Mouse (Mus musculus) midbrain, postnatal 0 days (tissue): ENCODE results near the gene Tspan32. TPM values are rescaled to one million over a fixed set of nuclear protein-coding genes. Genes with fewer than 3 reads are reported as not detected.

ENCODE experiments used
- ATAC-seq: fragments of 200-750 bp; cut with Nextera tagmentation; 2 replicates; pipeline ENCODE4 v1.8.0; 2017; ENCODE audit warnings: moderate number of reproducible peaks, mild to moderate bottlenecking, moderate TSS enrichment, moderate library complexity; ENCODE audit not compliant: low FRiP score
- DNase-seq: peaks from one replicate; pipeline ENCODE4 v3.0.0-alpha.2; 2015; ENCODE audit warnings: low spot score
- H3K27ac ChIP-seq: fragments of 300-500 bp; sonication (generic); 2 replicates; pipeline ENCODE4 v1.5.1; 2014; ENCODE audit warnings: low read depth, mild to moderate bottlenecking, low read length, mixed read lengths
- H3K27me3 ChIP-seq: fragments of 300-500 bp; sonication (generic); 2 replicates; pipeline ENCODE4 v1.6.1; 2014; ENCODE audit warnings: low read length, control low read depth, mixed read lengths; ENCODE audit not compliant: insufficient read depth
- H3K36me3 ChIP-seq: fragments of 300-500 bp; sonication (generic); 2 replicates; pipeline ENCODE4 v1.6.1; 2014; ENCODE audit warnings: low read length, control low read depth, mixed read lengths; ENCODE audit not compliant: insufficient read depth
- H3K4me1 ChIP-seq: fragments of 300-500 bp; sonication (generic); 2 replicates; pipeline ENCODE4 v1.6.1; 2014; ENCODE audit warnings: mild to moderate bottlenecking, control low read depth, antibody characterized with exemption, low read length, mixed read lengths; ENCODE audit not compliant: insufficient read depth
- H3K4me2 ChIP-seq: fragments of 300-500 bp; sonication (generic); 2 replicates; pipeline ENCODE4 v1.6.1; 2014; ENCODE audit warnings: low read depth, mild to moderate bottlenecking, low read length, mixed read lengths; ENCODE audit not compliant: poor library complexity, severe bottlenecking
- H3K4me3 ChIP-seq: fragments of 300-500 bp; sonication (generic); 2 replicates; pipeline ENCODE4 v1.5.1; 2014; ENCODE audit warnings: low read depth, mild to moderate bottlenecking, low read length, moderate library complexity
- H3K9ac ChIP-seq: fragments of 300-500 bp; sonication (generic); replicated peaks from 2 replicates; pipeline ENCODE4 v1.6.1; 2014; ENCODE audit warnings: mild to moderate bottlenecking, low read length, moderate library complexity, mixed read lengths; ENCODE audit not compliant: poor library complexity, severe bottlenecking
- H3K9me3 ChIP-seq: fragments of 300-500 bp; sonication (generic); 2 replicates; pipeline ENCODE4 v1.6.1; 2016; ENCODE audit warnings: low read length, control low read depth
- CTCF ChIP-seq: IDR thresholded peaks from 2 replicates; pipeline ENCODE4 v1.5.1; 2016; ENCODE audit warnings: antibody characterized with exemption, mild to moderate bottlenecking
- WGBS: fragments of 180-500 bp; shearing (Covaris S2); extraction: QIAGEN DNeasy Blood & Tissue Kit; methylation state at CpG from one replicate; pipeline ENCODE4 v1.1.7; 2014; 5-methylcytosine and 5-hydroxymethylcytosine counted together
- polyA plus RNA-seq: library from polyadenylated mRNA; unstranded; fragments of >200 nt; fragmentation: Nextera tagmentation; extraction: Ambion mirVana; gene quantifications from 2 replicates; pipeline ENCODE4 v1.2.1, GENCODE M21; 2015
- total RNA-seq: library from RNA; depleted of rRNA; stranded (reverse); fragments of >200 nt; gene quantifications from 2 replicates; pipeline ENCODE4 v1.2.3, GENCODE M21; 2014

The Tspan32 gene
- total and polyA plus RNA-seq, 2 experiments from 2014 or later: 0.37 to 0.38 TPM

DNA sequence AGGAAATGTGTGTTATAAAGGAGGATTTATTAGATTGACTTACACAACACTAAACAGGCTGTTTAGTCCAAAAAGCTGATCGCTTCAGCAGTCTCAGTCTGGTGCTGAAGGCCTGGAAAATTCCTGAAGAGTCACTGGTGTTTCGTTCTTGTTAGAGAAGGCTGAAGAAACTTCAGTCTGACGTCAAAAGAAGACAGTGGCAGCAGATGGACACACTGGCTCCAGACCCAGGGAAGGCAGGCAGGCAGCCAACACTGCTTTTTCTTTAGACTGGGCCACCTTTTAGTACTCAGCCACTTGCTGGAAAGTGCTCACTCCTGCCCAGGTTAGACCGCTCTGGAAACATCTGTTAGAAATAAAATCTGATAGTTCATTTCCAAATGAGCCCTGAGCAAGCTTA is 28.7 kb downstream of the Tspan32 start:
- H3K4me1 ChIP-seq: no peaks in the 10 kb centered on the region
- no peaks in the 10 kb centered on the region for H3K9me3 ChIP-seq
- ATAC-seq (no peak), DNase-seq (no peak)
- H3K27ac ChIP-seq: no peak overlapping the region
- H3K36me3 ChIP-seq: peaks cover 33% of the 10 kb centered on the region
- 87% methylated on average over 4 of the region's 4 CpGs for WGBS
- TF ChIP-seq CTCF: no peak
- no peak overlapping the region for H3K4me3 ChIP-seq
- no peak overlapping the region for H3K9ac ChIP-seq
- H3K4me2 ChIP-seq: no peak overlapping the region
- H3K27me3 ChIP-seq: no peaks in the 10 kb centered on the region

DNA sequence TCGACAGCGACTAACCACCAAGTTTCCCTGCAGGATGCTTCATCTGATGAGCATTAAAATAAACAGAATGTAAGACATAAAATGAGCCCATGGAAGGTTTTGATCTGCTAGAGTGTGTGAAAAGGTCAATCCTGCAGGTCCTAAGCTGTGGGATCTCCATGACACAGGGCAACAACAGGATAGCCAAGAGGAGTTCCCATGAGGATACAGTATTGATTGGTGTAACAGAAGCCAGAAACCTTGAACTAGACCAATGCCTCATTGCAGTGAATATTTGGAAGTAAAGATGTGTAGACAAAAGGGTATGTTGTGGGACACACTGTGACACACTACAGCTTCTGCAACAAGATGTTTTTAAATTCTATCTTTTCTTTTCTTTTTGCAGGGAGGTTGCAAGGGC is 29.3 kb downstream of the Tspan32 start:
- no peak overlapping the region for H3K4me2 ChIP-seq
- H3K9ac ChIP-seq: no peak overlapping the region
- DNase-seq: no peak
- no peaks in the 10 kb centered on the region for H3K9me3 ChIP-seq
- ATAC-seq: no peak
- H3K4me1 ChIP-seq: no peaks in the 10 kb centered on the region
- 87% methylated on average over 2 of the region's 2 CpGs for WGBS
- H3K4me3 ChIP-seq: no peak overlapping the region
- no peak for TF ChIP-seq CTCF
- peaks cover 34% of the 10 kb centered on the region for H3K36me3 ChIP-seq
- H3K27me3 ChIP-seq: no peaks in the 10 kb centered on the region
- no peak overlapping the region for H3K27ac ChIP-seq

DNA sequence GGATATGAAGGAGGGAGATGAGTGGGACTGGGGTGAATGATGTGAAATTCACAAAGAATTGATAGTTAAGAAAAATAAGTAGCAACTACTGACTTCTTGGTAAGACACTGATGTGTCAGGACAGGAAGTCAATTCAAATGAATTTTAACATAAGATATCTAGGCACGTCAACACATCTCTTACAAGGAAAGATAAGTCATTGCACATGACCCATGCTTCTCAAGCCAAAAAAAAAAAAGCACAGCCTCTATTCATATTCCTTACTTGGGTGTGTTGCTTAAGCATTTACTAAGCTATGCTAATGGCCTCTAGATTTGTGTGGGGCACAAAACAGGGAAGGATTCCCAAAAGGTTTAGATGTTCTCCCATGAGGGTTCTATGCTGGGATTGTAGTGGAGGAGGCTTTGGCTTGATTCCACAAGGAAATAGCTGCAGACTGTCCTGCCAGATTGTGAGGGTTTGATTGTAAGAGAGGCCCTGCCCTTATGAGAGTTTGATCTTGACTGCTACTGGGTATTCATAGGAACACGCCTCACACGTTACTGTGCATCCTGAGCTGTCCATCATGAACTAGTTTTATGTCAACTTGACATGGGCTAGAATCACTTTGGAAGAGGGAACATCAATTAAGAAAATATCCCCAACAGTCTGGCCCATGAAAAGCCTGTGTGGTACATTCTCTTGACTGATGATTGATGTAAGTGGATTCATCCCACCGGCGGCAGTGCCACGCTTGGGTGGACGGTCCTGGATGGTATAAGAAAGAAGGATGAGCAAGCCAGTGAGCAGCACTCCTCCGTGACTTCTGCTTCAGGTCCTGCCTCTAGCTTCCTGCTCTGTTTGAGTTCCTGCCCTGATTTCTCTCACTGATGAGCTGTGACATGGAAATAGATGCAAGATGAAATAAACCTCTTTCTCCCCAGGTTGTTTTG is 29.9 kb downstream of the Tspan32 start:
- no peaks in the 10 kb centered on the region for H3K4me1 ChIP-seq
- no peaks in the 10 kb centered on the region for H3K27me3 ChIP-seq
- H3K4me2 ChIP-seq: no peak overlapping the region
- H3K4me3 ChIP-seq: no peak overlapping the region
- H3K27ac ChIP-seq: no peak overlapping the region
- no peak overlapping the region for H3K9ac ChIP-seq
- no peak for ATAC-seq
- no peak for DNase-seq
- H3K9me3 ChIP-seq: no peaks in the 10 kb centered on the region
- no peak for TF ChIP-seq CTCF
- peaks cover 34% of the 10 kb centered on the region for H3K36me3 ChIP-seq
- 92% methylated on average over 8 of the region's 8 CpGs for WGBS

DNA sequence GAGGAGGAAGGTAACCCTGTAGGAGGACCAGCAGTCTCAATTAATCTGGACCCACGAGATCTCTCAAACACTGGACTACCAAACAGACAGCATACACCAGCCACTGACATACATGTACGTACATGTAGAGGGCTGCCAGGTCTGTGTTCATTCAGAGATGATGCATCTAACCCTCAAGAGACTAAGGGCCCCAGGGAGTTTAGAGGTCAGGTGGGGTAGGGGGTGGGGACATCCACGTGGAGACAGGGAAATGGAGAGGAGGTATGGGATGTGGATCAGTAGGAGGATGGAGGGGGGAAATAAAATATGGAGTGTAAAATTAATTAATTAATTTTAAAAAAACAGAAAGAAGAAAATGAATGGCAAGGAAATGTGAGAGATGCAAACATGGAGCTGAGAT is 31.9 kb downstream of the Tspan32 start:
- 81% methylated on average over 3 of the region's 3 CpGs for WGBS
- Histone ChIP-seq H3K36me3 (peaks cover 40% of the 10 kb centered on the region), H3K27me3 (no peaks in the 10 kb centered on the region), H3K27ac (no peak overlapping the region), H3K4me3 (no peak overlapping the region), H3K9me3 (no peaks in the 10 kb centered on the region), H3K4me1 (no peaks in the 10 kb centered on the region), H3K4me2 (no peak overlapping the region), H3K9ac (no peak overlapping the region)
- TF ChIP-seq CTCF: no peak
- DNase-seq (no peak), ATAC-seq (no peak)

DNA sequence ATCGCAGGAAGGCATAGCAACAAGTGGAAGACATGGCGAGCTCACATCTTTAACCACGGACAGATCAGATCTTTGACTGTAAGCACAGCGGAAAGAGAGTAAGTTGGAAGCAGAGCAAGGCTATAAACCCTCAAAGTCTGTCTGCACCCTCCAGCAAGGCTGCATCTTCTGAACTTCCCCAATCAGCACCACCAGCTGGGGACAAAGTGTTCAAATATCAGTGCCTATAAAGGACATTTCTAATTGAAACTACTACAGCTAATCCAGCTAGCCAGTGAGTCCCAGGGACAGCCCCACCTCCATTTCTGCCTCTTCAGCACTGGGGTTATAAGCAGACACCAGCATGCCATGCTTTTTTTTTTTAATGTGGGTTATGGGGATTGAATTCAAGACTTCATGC is 32.5 kb downstream of the Tspan32 start:
- Histone ChIP-seq H3K36me3 (peaks cover 46% of the 10 kb centered on the region), H3K27me3 (no peaks in the 10 kb centered on the region), H3K4me1 (no peaks in the 10 kb centered on the region), H3K4me2 (no peak overlapping the region), H3K4me3 (no peak overlapping the region), H3K9ac (no peak overlapping the region), H3K27ac (no peak overlapping the region), H3K9me3 (no peaks in the 10 kb centered on the region)
- no peak for DNase-seq
- no peak for TF ChIP-seq CTCF
- ATAC-seq: no peak
- 96% methylated on average over 4 of the region's 4 CpGs for WGBS

DNA sequence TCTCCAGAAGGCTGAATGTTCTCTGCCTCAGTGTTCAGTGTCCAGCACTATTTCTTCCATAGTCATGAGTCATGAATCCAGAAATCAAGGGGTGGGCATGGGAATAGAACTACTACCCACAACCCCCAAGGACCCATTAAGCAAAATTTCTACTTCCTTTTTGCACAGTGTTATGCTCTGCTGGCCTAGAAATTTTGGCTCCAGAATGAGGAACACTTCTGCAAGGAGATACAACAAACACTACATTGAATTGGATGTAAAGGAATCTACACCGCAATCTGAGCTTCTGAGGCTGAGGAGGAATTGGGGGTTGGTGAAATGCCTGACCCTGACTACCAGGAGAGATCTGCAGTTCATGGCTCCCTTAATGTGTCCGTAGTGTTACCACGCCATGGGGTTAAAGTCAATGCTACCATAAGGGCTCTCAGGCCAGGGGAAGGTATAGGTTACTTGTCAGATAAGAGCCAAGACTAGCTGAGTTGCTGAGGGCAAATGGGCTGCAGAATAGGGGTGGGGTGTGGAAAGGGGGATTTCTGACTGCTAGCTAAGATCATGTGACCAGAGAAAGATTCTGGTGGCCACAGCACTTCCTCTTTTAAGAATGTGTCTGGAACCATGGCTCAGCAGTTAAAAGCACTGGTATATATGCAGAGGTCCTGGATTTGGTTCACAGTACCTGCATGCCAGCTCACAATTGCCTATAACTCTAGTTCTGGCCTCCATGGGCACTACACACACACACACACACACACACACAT is 33.5 kb downstream of the Tspan32 start:
- Histone ChIP-seq H3K4me3 (no peak overlapping the region), H3K36me3 (peaks cover 49% of the 10 kb centered on the region), H3K27me3 (no peaks in the 10 kb centered on the region), H3K9ac (no peak overlapping the region), H3K4me1 (no peaks in the 10 kb centered on the region), H3K27ac (no peak overlapping the region), H3K9me3 (no peaks in the 10 kb centered on the region), H3K4me2 (no peak overlapping the region)
- DNase-seq (no peak), ATAC-seq (no peak)
- TF ChIP-seq CTCF: no peak
- WGBS: 96% methylated on average over 3 of the region's 3 CpGs
